Mouse (Mus musculus) MEL (cell line): ENCODE measurements at regions not wholly inside any gene's neighbourhood (a gene's known extent, or its start where the extent isn't known, plus 50 kb on each side); places are given as distances from the start of the nearest gene placed in this dataset.

Source experiments
- DNase-seq: peaks from one replicate; pipeline ENCODE4 v3.0.0; 2011; ENCODE audit warnings: low read depth, low spot score
- H3K27ac ChIP-seq: 2 replicates; pipeline ENCODE4 v1.5.1; 2012; ENCODE audit warnings: low read depth, mild to moderate bottlenecking, control low read depth, low read length, moderate library complexity; ENCODE audit not compliant: control insufficient read depth
- H3K27me3 ChIP-seq, 2 experiments: fragments of 150-350 bp in 1 of 2; sonication (generic) in 1 of 2; 2 replicates each; pipeline ENCODE4 v1.6.1; 2012; ENCODE audit warnings: low read length in 2 of 2, mild to moderate bottlenecking in 2 of 2, improper control_type of control experiment in 1 of 2, moderate library complexity in 1 of 2; ENCODE audit not compliant: insufficient read depth in 2 of 2, control insufficient read depth in 1 of 2
- H3K36me3 ChIP-seq, 2 experiments: 2 replicates each; pipeline ENCODE4 v1.6.1; 2012 to 2014; ENCODE audit warnings: low read length in 2 of 2, improper control_type of control experiment in 1 of 2, inconsistent platforms in 1 of 2, mild to moderate bottlenecking in 1 of 2; ENCODE audit not compliant: insufficient read depth in 2 of 2, control insufficient read depth in 1 of 2
- H3K4me1 ChIP-seq, 2 experiments: fragments of 150-350 bp in 1 of 2; sonication (generic) in 1 of 2; 2 replicates each; pipeline ENCODE4 v1.6.1; 2012; ENCODE audit warnings: low read length in 2 of 2, improper control_type of control experiment in 1 of 2, mild to moderate bottlenecking in 1 of 2; ENCODE audit not compliant: insufficient read depth in 2 of 2, control insufficient read depth in 1 of 2
- H3K4me3 ChIP-seq, 2 experiments: fragments of 150-350 bp in 1 of 2; sonication (generic) in 1 of 2; 2 replicates each; pipeline ENCODE4 v1.5.1; 2012; ENCODE audit warnings: low read depth in 2 of 2, low read length in 2 of 2, mild to moderate bottlenecking in 2 of 2, moderate library complexity in 2 of 2, control low read depth in 1 of 2, improper control_type of control experiment in 1 of 2; ENCODE audit not compliant: control insufficient read depth in 1 of 2, insufficient read depth in 1 of 2
- H3K79me2 ChIP-seq: 2 replicates; pipeline ENCODE4 v1.6.1; 2012; ENCODE audit warnings: mild to moderate bottlenecking, low read length, moderate library complexity; ENCODE audit not compliant: control insufficient read depth, poor library complexity, insufficient read depth
- H3K9ac ChIP-seq: 2 replicates; pipeline ENCODE4 v1.6.1; 2012; ENCODE audit warnings: low read depth, mild to moderate bottlenecking, control low read depth, low read length, moderate library complexity; ENCODE audit not compliant: control insufficient read depth, poor library complexity, severe bottlenecking
- H3K9me3 ChIP-seq: fragments of 150-350 bp; sonication (generic); replicated peaks from 2 replicates; pipeline ENCODE4 v1.6.1; 2012; ENCODE audit warnings: mild to moderate bottlenecking, low read length, improper control_type of control experiment, moderate library complexity; ENCODE audit not compliant: insufficient read depth
- BHLHE40 ChIP-seq: IDR thresholded peaks from 2 replicates; pipeline ENCODE4 v1.6.1; 2012; ENCODE audit warnings: low read depth, mild to moderate bottlenecking, inconsistent platforms, low read length, improper control_type of control experiment, borderline replicate concordance
- CHD1 ChIP-seq: IDR thresholded peaks from 2 replicates; pipeline ENCODE4 v1.6.1; 2012; ENCODE audit warnings: low read depth, mild to moderate bottlenecking, inconsistent platforms, low read length, improper control_type of control experiment
- CHD2 ChIP-seq: IDR thresholded peaks from 2 replicates; pipeline ENCODE4 v1.6.1; 2011; ENCODE audit warnings: low read length, improper control_type of control experiment
- CTCF ChIP-seq, 3 experiments: IDR thresholded peaks in 2 of 3; conservative IDR thresholded peaks in 1 of 3; 2 replicates each; pipeline ENCODE4 v1.5.1; 2011 to 2012; ENCODE audit warnings: low read length in 3 of 3, low read depth in 2 of 3, mild to moderate bottlenecking in 2 of 3, improper control_type of control experiment in 1 of 3, inconsistent platforms in 1 of 3, mixed read lengths in 1 of 3, moderate library complexity in 1 of 3; ENCODE audit not compliant: control insufficient read depth in 1 of 3, insufficient read depth in 1 of 3, poor library complexity in 1 of 3, severe bottlenecking in 1 of 3
- E2F4 ChIP-seq: IDR thresholded peaks from 2 replicates; pipeline ENCODE4 v1.6.1; 2011; ENCODE audit warnings: low read depth, low read length, improper control_type of control experiment, borderline replicate concordance
- GATA1 ChIP-seq: IDR thresholded peaks from 2 replicates; pipeline ENCODE4 v1.6.1; 2011; ENCODE audit warnings: low read depth, low read length, improper control_type of control experiment
- JUND ChIP-seq: IDR thresholded peaks from 2 replicates; pipeline ENCODE4 v1.6.1; 2011; ENCODE audit warnings: low read depth, mild to moderate bottlenecking, improper control_type of control experiment, low read length
- KAT2A ChIP-seq: conservative IDR thresholded peaks from 2 replicates; pipeline ENCODE4 v1.6.1; 2012; ENCODE audit warnings: low read depth, low read length, improper control_type of control experiment, inconsistent platforms
- MAFK ChIP-seq: IDR thresholded peaks from 2 replicates; pipeline ENCODE4 v1.6.1; 2011; ENCODE audit warnings: low read depth, mild to moderate bottlenecking, low read length, improper control_type of control experiment, borderline replicate concordance
- MXI1 ChIP-seq: IDR thresholded peaks from 2 replicates; pipeline ENCODE4 v1.6.1; 2011; ENCODE audit warnings: mild to moderate bottlenecking, low read depth, low read length, improper control_type of control experiment
- MYB ChIP-seq: IDR thresholded peaks from 2 replicates; pipeline ENCODE4 v1.6.1; 2011; ENCODE audit warnings: mild to moderate bottlenecking, low read depth, low read length, improper control_type of control experiment
- MYC ChIP-seq: IDR thresholded peaks from 2 replicates; pipeline ENCODE4 v1.6.1; 2011; ENCODE audit warnings: low read depth, mild to moderate bottlenecking, low read length, improper control_type of control experiment, moderate library complexity
- NELFE ChIP-seq: IDR thresholded peaks from 2 replicates; pipeline ENCODE4 v1.6.1; 2011; ENCODE audit warnings: low read depth, low read length, improper control_type of control experiment
- NRF1 ChIP-seq: IDR thresholded peaks from 2 replicates; pipeline ENCODE4 v1.6.1; 2014; ENCODE audit warnings: low read depth, mild to moderate bottlenecking, inconsistent platforms, low read length, improper control_type of control experiment, moderate library complexity; ENCODE audit not compliant: poor library complexity, insufficient read depth, severe bottlenecking
- TCF12 ChIP-seq: IDR thresholded peaks from 2 replicates; pipeline ENCODE4 v1.6.1; 2014; ENCODE audit warnings: low read depth, mild to moderate bottlenecking, inconsistent platforms, low read length, improper control_type of control experiment, moderate library complexity
- USF1 ChIP-seq: IDR thresholded peaks from 2 replicates; pipeline ENCODE4 v1.6.1; 2014; ENCODE audit warnings: low read depth, mild to moderate bottlenecking, inconsistent platforms, low read length, improper control_type of control experiment, moderate library complexity
- USF2 ChIP-seq, 2 experiments: IDR thresholded peaks; 2 replicates each; pipeline ENCODE4 v1.6.1; 2011 to 2012; ENCODE audit warnings: improper control_type of control experiment in 2 of 2, low read length in 2 of 2, borderline replicate concordance in 1 of 2, inconsistent platforms in 1 of 2, low read depth in 1 of 2, mild to moderate bottlenecking in 1 of 2; ENCODE audit not compliant: insufficient read depth in 1 of 2
- ZMIZ1 ChIP-seq: IDR thresholded peaks from 2 replicates; pipeline ENCODE4 v1.6.1; 2012; ENCODE audit warnings: low read depth, mild to moderate bottlenecking, inconsistent platforms, low read length, improper control_type of control experiment, moderate library complexity
- ZNF384 ChIP-seq: IDR thresholded peaks from 2 replicates; pipeline ENCODE4 v1.6.1; 2012; ENCODE audit warnings: low read depth, mild to moderate bottlenecking, inconsistent platforms, low read length, improper control_type of control experiment

GRCm38 (mm10) chr5:73874770-73875169 lies 193.5 kb downstream of the Usp46 start:
- H3K27ac ChIP-seq: no peak overlapping the region
- H3K4me3 ChIP-seq: no peak overlapping the region
- TF ChIP-seq TCF12 (no peak), CTCF (IDR thresholded peaks at IDR 0.05 in 2 of 3, conservative IDR thresholded peaks at IDR 0.05 in 1 of 3; ENCODE audit: control insufficient read depth in 1 of 3, insufficient read depth in 1 of 3, low read depth in 2 of 3, low read length in 3 of 3, poor library complexity in 1 of 3, severe bottlenecking in 1 of 3) (no peak), MXI1 (no peak), ZMIZ1 (no peak), NRF1 (no peak), CHD1 (no peak), ZNF384 (no peak)
- DNase-seq: no peak
- H3K27me3 ChIP-seq: peaks cover 4 to 10% of the 10 kb centered on the region in 2 experiments
- no peak overlapping the region for H3K9ac ChIP-seq
- H3K9me3 ChIP-seq: no peaks in the 10 kb centered on the region
- no peaks in the 10 kb centered on the region for H3K79me2 ChIP-seq
- H3K36me3 ChIP-seq: no peaks in the 10 kb centered on the region
- no peaks in the 10 kb centered on the region for H3K4me1 ChIP-seq

- H3K4me1 ChIP-seq: no peaks in the 10 kb centered on the region
- H3K4me3 ChIP-seq: no peak overlapping the region
- no peak overlapping the region for H3K9ac ChIP-seq
- no peaks in the 10 kb centered on the region for H3K79me2 ChIP-seq
- no peaks in the 10 kb centered on the region for H3K9me3 ChIP-seq
- peaks cover 4 to 10% of the 10 kb centered on the region in 2 experiments for H3K27me3 ChIP-seq
- no peak for DNase-seq
- no peak overlapping the region for H3K27ac ChIP-seq
- H3K36me3 ChIP-seq: no peaks in the 10 kb centered on the region
- TF ChIP-seq MAFK (no peak), MYC (no peak), GATA1 (no peak), USF1 (no peak), USF2 (IDR thresholded peaks at IDR 0.05; ENCODE audit: borderline replicate concordance in 1 of 2, insufficient read depth in 1 of 2, low read depth in 1 of 2, low read length in 2 of 2) (no peak), NELFE (no peak), BHLHE40 (no peak), JUND (no peak), E2F4 (no peak), MXI1 (no peak), KAT2A (no peak), MYB (no peak), CHD2 (no peak)
Observed at GRCm38 (mm10) chr5:73875847-73876246, 192.4 kb downstream of the Usp46 start.
